Mouse (Mus musculus): Measurements from ENCODE around the gene Gabbr1.

Gabbr1 gene

GRCm38 (mm10) chr17:37044651-37045244 lies 1.0 kb upstream of the Gabbr1 start:
- peak; percentile 20 for DNase-seq (ENCODE audit: low read depth)

- DNase-seq (ENCODE audit: low read depth) = peak; percentile 75
Observed at GRCm38 (mm10) chr17:37046312-37047112, 746 bp downstream of the Gabbr1 start.

- no peak for DNase-seq (ENCODE audit: low read depth)
Observed at GRCm38 (mm10) chr17:37047332-37047976, 1.7 kb downstream of the Gabbr1 start.

DNA sequence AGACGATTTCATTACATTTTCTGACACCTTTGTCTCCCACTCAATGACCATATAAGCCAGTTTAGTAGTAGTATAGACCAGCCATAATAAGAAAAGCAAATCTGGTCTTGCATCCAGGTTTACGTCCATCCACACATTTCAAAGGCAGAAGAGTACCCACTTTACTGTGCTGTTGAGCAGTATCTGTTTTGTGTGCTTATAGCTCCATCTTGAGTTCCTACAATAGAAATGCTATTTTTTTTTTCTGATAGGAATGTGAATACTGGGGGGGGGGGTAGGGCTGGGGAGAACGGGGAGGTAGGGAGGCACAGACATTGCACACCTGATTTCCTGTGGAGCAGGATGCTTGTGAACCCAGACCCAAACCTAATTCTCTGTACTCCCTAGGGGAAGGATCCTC lies 2.2 kb downstream of the Gabbr1 start:
- peak; percentile 65 for DNase-seq (ENCODE audit: low read depth)

GRCm38 (mm10) chr17:37048383-37048782 lies 2.6 kb downstream of the Gabbr1 start:
- DNase-seq (ENCODE audit: low read depth) = no peak

- DNase-seq (ENCODE audit: low read depth) = peak; percentile 64
Observed at GRCm38 (mm10) chr17:37049570-37050310, 4.0 kb downstream of the Gabbr1 start.

DNA sequence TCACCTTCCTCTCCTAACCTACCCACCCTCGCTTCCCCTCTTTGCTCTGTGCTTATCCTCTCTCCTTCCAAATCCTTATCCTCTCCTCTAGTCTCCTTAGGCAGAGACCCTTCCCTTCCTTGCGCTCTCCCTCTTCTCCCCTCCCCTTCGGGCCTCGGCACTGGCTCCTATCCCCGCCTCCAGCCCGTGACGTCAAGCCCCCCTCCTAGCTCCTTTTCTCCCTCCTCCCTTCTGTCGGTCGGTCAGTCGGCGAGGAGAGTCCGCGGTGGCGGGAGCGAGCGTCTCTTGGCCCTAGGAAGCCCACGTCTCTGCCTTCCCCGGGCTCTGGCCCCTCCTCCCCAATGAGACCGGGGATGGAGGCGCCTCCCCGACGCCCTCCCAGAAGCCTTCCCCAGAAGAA lies 4.6 kb downstream of the Gabbr1 start:
- peak; percentile 43 for DNase-seq (ENCODE audit: low read depth)

DNA sequence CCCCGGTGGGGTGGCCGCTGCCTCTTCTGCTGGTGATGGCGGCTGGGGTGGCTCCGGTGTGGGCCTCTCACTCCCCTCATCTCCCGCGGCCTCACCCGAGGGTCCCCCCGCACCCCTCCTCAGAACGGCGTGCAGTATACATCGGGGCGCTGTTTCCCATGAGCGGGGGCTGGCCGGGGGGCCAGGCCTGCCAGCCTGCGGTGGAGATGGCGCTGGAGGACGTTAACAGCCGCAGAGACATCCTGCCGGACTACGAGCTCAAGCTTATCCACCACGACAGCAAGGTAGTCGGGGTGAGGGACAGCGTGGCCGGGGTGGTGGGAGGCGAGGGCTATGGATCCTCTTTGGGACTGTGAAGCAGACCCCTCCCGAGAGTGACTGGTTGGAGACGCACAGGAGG lies 5.1 kb downstream of the Gabbr1 start:
- DNase-seq (ENCODE audit: low read depth) = no peak

DNA sequence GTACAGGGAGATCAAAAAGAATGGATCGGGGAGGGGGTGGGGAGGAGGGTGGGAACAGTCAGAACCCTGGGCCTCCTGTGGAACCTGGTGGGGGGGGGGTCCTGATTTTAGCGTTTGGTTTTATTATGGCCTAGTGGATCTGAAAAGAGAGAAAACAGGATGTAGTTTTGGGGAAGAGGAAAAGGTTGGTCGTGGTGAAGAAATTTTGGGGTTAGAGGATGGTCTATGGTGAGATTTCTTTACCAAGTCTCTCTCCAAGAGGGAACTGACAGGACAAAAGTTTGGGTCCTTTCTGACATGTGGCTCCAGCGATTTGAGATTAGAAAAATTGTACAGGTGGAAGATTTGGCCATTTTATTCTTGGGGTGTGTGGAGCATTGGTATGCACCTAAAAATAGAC lies 6.0 kb downstream of the Gabbr1 start:
- DNase-seq (ENCODE audit: low read depth) = no peak

- DNase-seq (ENCODE audit: low read depth) = no peak
Observed at GRCm38 (mm10) chr17:37056957-37057356, 11.2 kb downstream of the Gabbr1 start.

GRCm38 (mm10) chr17:37061435-37061834 lies 15.7 kb downstream of the Gabbr1 start:
- DNase-seq (ENCODE audit: low read depth) = no peak

DNA sequence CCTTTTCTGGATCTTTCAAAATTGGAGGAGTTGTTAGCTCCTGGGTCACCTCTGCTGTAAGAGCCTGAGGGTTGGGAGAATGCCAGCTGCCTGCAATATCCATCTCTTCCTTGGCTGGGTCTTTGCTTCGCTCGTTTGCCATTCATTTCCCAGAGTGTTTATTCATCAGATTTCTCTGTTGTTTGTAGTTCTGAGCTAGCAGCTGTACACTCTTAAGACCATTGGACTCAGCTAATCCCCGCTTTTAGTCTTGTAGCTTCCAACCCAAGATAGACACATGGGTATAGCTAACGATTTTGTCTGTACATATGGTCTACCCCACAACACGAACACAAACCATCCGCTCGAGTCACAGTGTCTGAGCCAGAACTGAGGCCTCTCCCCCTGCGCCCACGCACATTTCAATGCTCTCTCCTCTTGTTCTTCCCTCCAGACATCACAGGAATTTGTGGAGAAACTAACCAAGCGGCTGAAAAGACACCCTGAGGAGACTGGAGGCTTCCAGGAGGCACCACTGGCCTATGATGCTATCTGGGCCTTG lies 16.4 kb downstream of the Gabbr1 start:
- no peak for DNase-seq (ENCODE audit: low read depth)

DNA sequence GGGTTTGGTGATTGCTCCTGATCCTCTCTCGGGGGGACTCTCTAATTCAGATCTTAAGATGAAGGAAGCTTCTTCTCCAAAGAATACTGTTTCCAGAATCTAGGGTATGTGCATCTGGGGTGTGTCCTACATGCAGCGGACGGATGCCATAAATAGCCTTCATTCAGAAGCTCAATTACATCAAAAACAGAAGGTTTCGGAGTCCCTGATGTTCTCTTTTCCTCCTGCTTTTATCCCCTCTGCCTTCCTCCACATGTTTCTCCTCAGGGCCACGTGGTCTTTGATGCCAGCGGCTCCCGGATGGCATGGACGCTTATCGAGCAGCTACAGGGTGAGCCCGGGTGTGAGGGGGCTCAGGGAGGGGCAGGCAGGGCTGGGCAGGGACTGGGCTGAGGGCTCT lies 17.3 kb downstream of the Gabbr1 start:
- no peak for DNase-seq (ENCODE audit: low read depth)

DNA sequence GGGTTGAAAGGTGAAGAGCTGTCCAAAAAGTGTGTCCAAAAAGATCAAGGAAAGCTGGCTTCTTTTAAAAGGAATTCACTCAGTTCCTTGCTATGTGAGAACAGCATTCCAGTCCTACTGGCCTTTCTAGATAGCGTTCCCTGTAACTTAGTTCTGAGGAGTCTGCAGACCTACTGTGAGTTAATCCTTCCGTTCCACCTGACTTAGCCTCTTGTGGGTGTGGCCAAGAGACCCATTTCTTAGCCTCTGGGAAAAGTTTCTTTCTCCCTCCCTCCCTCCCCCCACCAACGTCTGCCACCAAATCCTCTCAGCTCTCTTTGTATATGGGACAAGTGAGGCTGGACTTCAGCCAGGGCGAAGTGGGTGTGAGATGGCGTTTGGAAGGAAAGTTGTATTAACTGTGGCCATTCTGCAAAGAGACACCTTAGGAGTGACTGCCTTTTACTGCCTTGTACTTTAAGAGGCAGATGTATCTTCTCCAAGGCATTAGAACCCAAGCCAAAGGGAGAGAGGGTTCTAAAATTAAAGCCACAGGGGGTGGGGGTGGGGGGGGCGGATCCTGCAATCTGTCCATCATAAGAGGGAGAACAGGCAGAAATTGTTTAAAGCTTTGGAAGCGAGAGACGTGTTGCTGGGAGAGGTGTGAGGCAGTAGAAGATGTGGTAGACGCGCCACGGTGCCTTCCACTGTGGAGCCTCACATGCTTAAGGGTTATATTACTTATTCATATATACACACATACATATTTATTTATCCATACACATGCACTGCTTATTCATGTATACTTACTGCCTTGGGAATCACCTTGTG lies 18.1 kb downstream of the Gabbr1 start:
- DNase-seq (ENCODE audit: low read depth) = no peak

DNA sequence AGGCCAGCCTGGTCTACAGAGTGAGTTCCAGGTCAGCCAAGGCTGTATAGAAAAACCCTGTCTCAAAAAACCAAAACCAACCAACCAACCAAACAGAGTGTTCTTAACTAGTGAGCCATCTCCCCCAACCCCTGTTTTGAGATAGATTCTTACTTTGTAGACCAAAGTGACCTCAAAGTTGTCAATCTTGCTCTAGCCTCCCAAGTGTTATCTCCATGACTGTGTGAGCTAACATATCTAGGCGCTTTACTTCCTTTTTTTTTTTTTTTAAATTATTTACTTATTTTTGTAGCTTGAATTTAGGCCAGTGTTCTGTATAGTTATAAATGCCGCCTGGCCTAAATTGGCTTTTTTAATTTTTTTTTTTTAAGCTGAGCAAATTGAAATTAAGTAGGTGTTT lies 20.2 kb downstream of the Gabbr1 start:
- no peak for DNase-seq (ENCODE audit: low read depth)

GRCm38 (mm10) chr17:37067861-37068260 lies 22.1 kb downstream of the Gabbr1 start:
- DNase-seq (ENCODE audit: low read depth) = no peak

- no peak for DNase-seq (ENCODE audit: low read depth)
Observed at GRCm38 (mm10) chr17:37070121-37070520, 24.4 kb downstream of the Gabbr1 start.

GRCm38 (mm10) chr17:37072080-37072729 lies 26.4 kb downstream of the Gabbr1 start:
- DNase-seq (ENCODE audit: low read depth) = no peak

DNA sequence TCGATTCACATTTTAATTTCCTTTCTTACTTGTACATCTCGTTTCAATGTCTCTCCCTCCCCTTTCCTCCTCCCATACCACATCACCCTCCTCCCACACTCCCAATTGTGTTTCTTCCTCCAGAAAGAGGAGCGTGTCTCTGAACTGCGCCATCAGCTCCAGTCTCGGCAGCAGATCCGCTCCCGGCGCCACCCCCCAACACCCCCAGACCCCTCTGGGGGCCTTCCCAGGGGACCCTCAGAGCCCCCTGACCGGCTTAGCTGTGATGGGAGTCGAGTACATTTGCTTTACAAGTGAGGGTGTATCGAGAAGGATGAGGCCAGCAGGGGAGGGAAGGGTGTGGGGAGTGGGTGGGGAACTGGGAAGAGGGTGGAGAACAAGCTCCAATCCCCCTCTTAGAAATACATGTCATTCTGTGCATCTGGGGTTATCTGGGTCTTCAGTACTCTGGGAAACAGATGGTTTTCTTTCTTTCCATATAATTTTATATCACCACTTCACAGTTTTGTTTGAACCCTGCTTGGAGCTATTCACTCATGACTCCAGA lies 27.0 kb downstream of the Gabbr1 start:
- DNase-seq (ENCODE audit: low read depth) = no peak

- DNase-seq (ENCODE audit: low read depth) = no peak
Observed at GRCm38 (mm10) chr17:37075181-37075580, 29.4 kb downstream of the Gabbr1 start.

- DNase-seq (ENCODE audit: low read depth) = no peak
Observed at GRCm38 (mm10) chr17:37075766-37076165, 30.0 kb downstream of the Gabbr1 start.

Data from induced T-regulatory cell, adult 2 months (primary cell).